ENCODE assay signal across 7 mouse cellular contexts in the genomic region with DNA sequence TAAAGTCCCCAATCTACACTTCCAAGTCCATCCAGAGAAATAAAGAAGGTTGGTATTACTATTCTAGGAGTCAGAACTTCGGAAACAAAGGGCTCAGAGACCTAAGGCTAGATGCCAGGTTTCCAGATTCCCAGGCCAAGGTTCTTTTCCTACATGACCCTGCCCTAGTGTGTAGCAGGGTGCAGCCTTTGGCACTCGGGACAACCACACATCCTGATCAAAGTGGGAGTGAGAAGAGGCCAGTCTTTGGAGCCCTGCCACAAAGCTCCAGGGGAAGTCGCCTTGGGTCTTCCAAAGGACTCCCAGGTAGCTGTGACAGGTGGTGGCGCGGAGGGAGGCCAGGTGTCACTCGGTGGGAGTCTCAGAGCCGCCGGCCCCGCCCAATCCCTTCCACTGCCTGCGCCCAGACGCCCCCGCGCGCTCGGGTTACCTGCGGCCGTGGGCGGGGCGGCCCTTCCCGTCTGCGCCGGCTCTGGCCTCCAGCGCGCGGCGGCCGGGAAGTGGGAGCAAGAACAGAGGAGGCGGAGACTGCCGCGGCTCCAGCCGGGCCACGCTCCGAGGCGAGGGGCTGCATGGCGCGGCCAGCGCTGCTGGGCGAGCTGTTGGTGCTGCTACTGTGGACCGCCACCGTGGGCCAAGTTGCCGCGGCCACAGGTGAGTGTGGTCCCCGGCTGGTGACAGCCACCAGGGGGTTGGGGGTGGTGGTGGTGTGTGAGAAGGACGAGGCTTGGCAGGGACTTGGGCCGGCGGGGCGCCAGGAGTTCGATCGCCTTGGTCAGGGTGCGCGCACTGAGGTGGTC. TPM values are rescaled to one million over a fixed set of nuclear protein-coding genes. Genes with fewer than 3 reads are reported as not detected.
A peak's percentile ranks its signal among the peaks of the same experiment; 100 is the strongest.
DNase-seq lines count a peak whose midpoint lies in the region; ATAC-seq and TF ChIP-seq lines count a peak whose summit lies in the region.

Gene Il13ra1, plus strand, starts transcription at position 489 of the 800 bp plus-strand sequence.

- peak; percentile 80; the same call in 1 of the 2 replicates for ATAC-seq in hindbrain, embryonic 14.5 days (ENCODE audit: low FRiP score)
- ATAC-seq in limb, embryonic 13.5 days (ENCODE audit: low FRiP score, low read depth) = peak; percentile 64; the same call in 1 of the 2 replicates
- ATAC-seq in midbrain, embryonic 12.5 days (ENCODE audit: low FRiP score, low read depth) = peak; percentile 84
- ATAC-seq in stomach, embryonic 14.5 days (ENCODE audit: insufficient number of reproducible peaks, insufficient read depth, low FRiP score, low read depth) = peak; percentile 84

- no peaks in the 10 kb centered on the region for H3K9me3 ChIP-seq in hindbrain, embryonic 14.5 days (ENCODE audit: control insufficient read depth, low read length)
- H3K9me3 ChIP-seq in limb, embryonic 13.5 days = no peaks in the 10 kb centered on the region
- H3K9me3 ChIP-seq in midbrain, embryonic 12.5 days = no peaks in the 10 kb centered on the region
- H3K9me3 ChIP-seq in stomach, embryonic 14.5 days (ENCODE audit: control insufficient read depth, low read depth, low read length) = no peaks in the 10 kb centered on the region

- no peak for TF ChIP-seq CTCF in gastrocnemius, adult 2 months (IDR thresholded peaks at IDR 0.05)

- intact Hi-C loops in gastrocnemius, adult 2 months (cut with DNase I) = no loop called here

- H3K9ac ChIP-seq in hindbrain, embryonic 14.5 days = peak within 1 kb of the TSS; percentile 56
- peak within 1 kb of the TSS; percentile 58 for H3K9ac ChIP-seq in limb, embryonic 13.5 days
- H3K9ac ChIP-seq in midbrain, embryonic 12.5 days (replicated peaks) = peak within 1 kb of the TSS; percentile 37; the same call in 1 of the 2 replicates
- H3K9ac ChIP-seq in stomach, embryonic 14.5 days (replicated peaks; ENCODE audit: low read depth, low read length) = peak within 1 kb of the TSS; percentile 33

- H3K4me2 ChIP-seq in hindbrain, embryonic 14.5 days (replicated peaks) = peak within 1 kb of the TSS; percentile 75
- peak within 1 kb of the TSS; percentile 71 for H3K4me2 ChIP-seq in limb, embryonic 13.5 days (replicated peaks)
- peak within 1 kb of the TSS; percentile 71 for H3K4me2 ChIP-seq in midbrain, embryonic 12.5 days (replicated peaks)
- peak within 1 kb of the TSS; percentile 50 for H3K4me2 ChIP-seq in stomach, embryonic 14.5 days (replicated peaks; ENCODE audit: low read depth, low read length)

- no peaks in the 10 kb centered on the region for H3K27me3 ChIP-seq in hindbrain, embryonic 14.5 days (ENCODE audit: control insufficient read depth, insufficient read depth, low read length)
- no peaks in the 10 kb centered on the region for H3K27me3 ChIP-seq in limb, embryonic 13.5 days
- H3K27me3 ChIP-seq in midbrain, embryonic 12.5 days = peaks cover 4% of the 10 kb centered on the region; the same call in 1 of the 2 replicates
- H3K27me3 ChIP-seq in stomach, embryonic 14.5 days (ENCODE audit: control insufficient read depth, insufficient read depth, low read length) = no peaks in the 10 kb centered on the region

- H3K36me3 ChIP-seq in hindbrain, embryonic 14.5 days (replicated peaks; ENCODE audit: control insufficient read depth, insufficient read depth) = no peaks in the 10 kb centered on the region
- H3K36me3 ChIP-seq in limb, embryonic 13.5 days = no peaks in the 10 kb centered on the region
- no peaks in the 10 kb centered on the region for H3K36me3 ChIP-seq in midbrain, embryonic 12.5 days
- H3K36me3 ChIP-seq in stomach, embryonic 14.5 days (ENCODE audit: control insufficient read depth, insufficient read depth, low read length) = no peaks in the 10 kb centered on the region

- WGBS in hindbrain, embryonic 14.5 days = 14% methylated on average over 46 of the region's 51 CpGs
- WGBS in limb, embryonic 13.5 days = 14% methylated on average over 48 of the region's 51 CpGs
- 22% methylated on average over 47 of the region's 51 CpGs for WGBS in midbrain, embryonic 12.5 days
- 18% methylated on average over 45 of the region's 51 CpGs for WGBS in stomach, embryonic 14.5 days

- no peaks in the 10 kb centered on the region for H3K4me1 ChIP-seq in hindbrain, embryonic 14.5 days (replicated peaks; ENCODE audit: control insufficient read depth, insufficient read depth, low read length)
- no peaks in the 10 kb centered on the region for H3K4me1 ChIP-seq in limb, embryonic 13.5 days
- no peaks in the 10 kb centered on the region for H3K4me1 ChIP-seq in midbrain, embryonic 12.5 days
- H3K4me1 ChIP-seq in stomach, embryonic 14.5 days (ENCODE audit: control insufficient read depth, insufficient read depth, low read length) = no peaks in the 10 kb centered on the region

- H3K27ac ChIP-seq in gastrocnemius, adult 2 months = peak within 1 kb of the TSS; percentile 76
- H3K27ac ChIP-seq in hindbrain, embryonic 14.5 days = no peak within 1 kb of the TSS
- H3K27ac ChIP-seq in limb, embryonic 13.5 days = no peak within 1 kb of the TSS
- H3K27ac ChIP-seq in midbrain, embryonic 12.5 days (replicated peaks) = no peak within 1 kb of the TSS
- no peak within 1 kb of the TSS for H3K27ac ChIP-seq in stomach, embryonic 14.5 days (ENCODE audit: low read length)

- peak; percentile 3 for DNase-seq in adipocyte (ENCODE audit: low spot score)
- DNase-seq in cerebellum, adult 9-11 months = peak; percentile 14
- peak; percentile 54 for DNase-seq in gastrocnemius, adult 2 months
- DNase-seq in hindbrain, embryonic 14.5 days (ENCODE audit: low spot score) = no peak

- H3K4me3 ChIP-seq in gastrocnemius, adult 2 months = peak within 1 kb of the TSS; percentile 79
- H3K4me3 ChIP-seq in hindbrain, embryonic 14.5 days (replicated peaks; ENCODE audit: low read length) = peak within 1 kb of the TSS; percentile 43
- peak within 1 kb of the TSS; percentile 53 for H3K4me3 ChIP-seq in limb, embryonic 13.5 days
- peak within 1 kb of the TSS; percentile 48 for H3K4me3 ChIP-seq in midbrain, embryonic 12.5 days
- H3K4me3 ChIP-seq in stomach, embryonic 14.5 days (ENCODE audit: low read depth, low read length) = peak within 1 kb of the TSS; percentile 45

RNA-seq across cellular contexts. Expression of gene Il13ra1, which starts in this region (rescaled TPM):
- 1 to 10 TPM; 1.1 to 1.7 TPM for total RNA-seq in gastrocnemius, adult 2 months (2021)
- polyA plus RNA-seq in hindbrain, embryonic 14.5 days (2014; fragmentation: Nextera tagmentation; extraction: Ambion mirVana) = 9.0 and 9.8 TPM in 2 replicates
- polyA plus RNA-seq in limb, embryonic 13.5 days (2015; fragmentation: Nextera tagmentation; extraction: Ambion mirVana) = 7.9 and 8.4 TPM in 2 replicates
- polyA plus RNA-seq in midbrain, embryonic 12.5 days (2016; fragmentation: Nextera tagmentation; extraction: Ambion mirVana) = 3.9 and 6.1 TPM in 2 replicates
- polyA plus RNA-seq in stomach, embryonic 14.5 days (2014; fragmentation: Nextera tagmentation; extraction: Ambion mirVana) = 30.6 and 34.3 TPM in 2 replicates
